Mouse (Mus musculus) MEL (cell line): ENCODE data around the gene Trpm2. TPM values are rescaled to one million over a fixed set of nuclear protein-coding genes. Genes with fewer than 3 reads are reported as not detected.

Experiments used
- DNase-seq: peaks from one replicate; pipeline ENCODE4 v3.0.0; 2011; ENCODE audit warnings: low read depth, low spot score
- H3K27ac ChIP-seq: 2 replicates; pipeline ENCODE4 v1.5.1; 2012; ENCODE audit warnings: low read depth, mild to moderate bottlenecking, control low read depth, low read length, moderate library complexity; ENCODE audit not compliant: control insufficient read depth
- H3K27me3 ChIP-seq, 2 experiments: fragments of 150-350 bp in 1 of 2; sonication (generic) in 1 of 2; 2 replicates each; pipeline ENCODE4 v1.6.1; 2012; ENCODE audit warnings: low read length in 2 of 2, mild to moderate bottlenecking in 2 of 2, improper control_type of control experiment in 1 of 2, moderate library complexity in 1 of 2; ENCODE audit not compliant: insufficient read depth in 2 of 2, control insufficient read depth in 1 of 2
- H3K36me3 ChIP-seq, 2 experiments: 2 replicates each; pipeline ENCODE4 v1.6.1; 2012 to 2014; ENCODE audit warnings: low read length in 2 of 2, improper control_type of control experiment in 1 of 2, inconsistent platforms in 1 of 2, mild to moderate bottlenecking in 1 of 2; ENCODE audit not compliant: insufficient read depth in 2 of 2, control insufficient read depth in 1 of 2
- H3K4me1 ChIP-seq, 2 experiments: fragments of 150-350 bp in 1 of 2; sonication (generic) in 1 of 2; 2 replicates each; pipeline ENCODE4 v1.6.1; 2012; ENCODE audit warnings: low read length in 2 of 2, improper control_type of control experiment in 1 of 2, mild to moderate bottlenecking in 1 of 2; ENCODE audit not compliant: insufficient read depth in 2 of 2, control insufficient read depth in 1 of 2
- H3K4me3 ChIP-seq, 2 experiments: fragments of 150-350 bp in 1 of 2; sonication (generic) in 1 of 2; 2 replicates each; pipeline ENCODE4 v1.5.1; 2012; ENCODE audit warnings: low read depth in 2 of 2, low read length in 2 of 2, mild to moderate bottlenecking in 2 of 2, moderate library complexity in 2 of 2, control low read depth in 1 of 2, improper control_type of control experiment in 1 of 2; ENCODE audit not compliant: control insufficient read depth in 1 of 2, insufficient read depth in 1 of 2
- H3K79me2 ChIP-seq: 2 replicates; pipeline ENCODE4 v1.6.1; 2012; ENCODE audit warnings: mild to moderate bottlenecking, low read length, moderate library complexity; ENCODE audit not compliant: control insufficient read depth, poor library complexity, insufficient read depth
- H3K9ac ChIP-seq: 2 replicates; pipeline ENCODE4 v1.6.1; 2012; ENCODE audit warnings: low read depth, mild to moderate bottlenecking, control low read depth, low read length, moderate library complexity; ENCODE audit not compliant: control insufficient read depth, poor library complexity, severe bottlenecking
- H3K9me3 ChIP-seq: fragments of 150-350 bp; sonication (generic); replicated peaks from 2 replicates; pipeline ENCODE4 v1.6.1; 2012; ENCODE audit warnings: mild to moderate bottlenecking, low read length, improper control_type of control experiment, moderate library complexity; ENCODE audit not compliant: insufficient read depth
- CHD1 ChIP-seq: IDR thresholded peaks from 2 replicates; pipeline ENCODE4 v1.6.1; 2012; ENCODE audit warnings: low read depth, mild to moderate bottlenecking, inconsistent platforms, low read length, improper control_type of control experiment
- CHD2 ChIP-seq: IDR thresholded peaks from 2 replicates; pipeline ENCODE4 v1.6.1; 2011; ENCODE audit warnings: low read length, improper control_type of control experiment
- CTCF ChIP-seq, 3 experiments: IDR thresholded peaks in 2 of 3; conservative IDR thresholded peaks in 1 of 3; 2 replicates each; pipeline ENCODE4 v1.5.1; 2011 to 2012; ENCODE audit warnings: low read length in 3 of 3, low read depth in 2 of 3, mild to moderate bottlenecking in 2 of 3, improper control_type of control experiment in 1 of 3, inconsistent platforms in 1 of 3, mixed read lengths in 1 of 3, moderate library complexity in 1 of 3; ENCODE audit not compliant: control insufficient read depth in 1 of 3, insufficient read depth in 1 of 3, poor library complexity in 1 of 3, severe bottlenecking in 1 of 3
- E2F4 ChIP-seq: IDR thresholded peaks from 2 replicates; pipeline ENCODE4 v1.6.1; 2011; ENCODE audit warnings: low read depth, low read length, improper control_type of control experiment, borderline replicate concordance
- EP300 ChIP-seq, 2 experiments: IDR thresholded peaks; 2 replicates each; pipeline ENCODE4 v1.6.1; 2011; ENCODE audit warnings: improper control_type of control experiment in 2 of 2, low read length in 2 of 2, low read depth in 1 of 2, mild to moderate bottlenecking in 1 of 2
- GABPA ChIP-seq: IDR thresholded peaks from 2 replicates; pipeline ENCODE4 v1.6.1; 2012; ENCODE audit warnings: low read depth, mild to moderate bottlenecking, inconsistent platforms, low read length, improper control_type of control experiment, moderate library complexity
- HCFC1 ChIP-seq: IDR thresholded peaks from 2 replicates; pipeline ENCODE4 v1.6.1; 2012; ENCODE audit warnings: low read depth, mild to moderate bottlenecking, inconsistent platforms, low read length, improper control_type of control experiment, moderate library complexity
- MAZ ChIP-seq: IDR thresholded peaks from 2 replicates; pipeline ENCODE4 v1.6.1; 2012; ENCODE audit warnings: low read depth, mild to moderate bottlenecking, inconsistent platforms, low read length, improper control_type of control experiment
- MEF2A ChIP-seq: IDR thresholded peaks from 2 replicates; pipeline ENCODE4 v1.6.1; 2014; ENCODE audit warnings: low read depth, mild to moderate bottlenecking, inconsistent platforms, low read length, improper control_type of control experiment; ENCODE audit not compliant: poor library complexity, insufficient replicate concordance, severe bottlenecking; ENCODE audit errors: extremely low read depth
- MXI1 ChIP-seq: IDR thresholded peaks from 2 replicates; pipeline ENCODE4 v1.6.1; 2011; ENCODE audit warnings: mild to moderate bottlenecking, low read depth, low read length, improper control_type of control experiment
- MYB ChIP-seq: IDR thresholded peaks from 2 replicates; pipeline ENCODE4 v1.6.1; 2011; ENCODE audit warnings: mild to moderate bottlenecking, low read depth, low read length, improper control_type of control experiment
- NELFE ChIP-seq: IDR thresholded peaks from 2 replicates; pipeline ENCODE4 v1.6.1; 2011; ENCODE audit warnings: low read depth, low read length, improper control_type of control experiment
- NRF1 ChIP-seq: IDR thresholded peaks from 2 replicates; pipeline ENCODE4 v1.6.1; 2014; ENCODE audit warnings: low read depth, mild to moderate bottlenecking, inconsistent platforms, low read length, improper control_type of control experiment, moderate library complexity; ENCODE audit not compliant: poor library complexity, insufficient read depth, severe bottlenecking
- POLR2A ChIP-seq, 2 experiments: IDR thresholded peaks; 2 replicates each; pipeline ENCODE4 v1.6.1; 2011 to 2012; ENCODE audit warnings: low read length in 2 of 2, mild to moderate bottlenecking in 2 of 2, control low read depth in 1 of 2, improper control_type of control experiment in 1 of 2, low read depth in 1 of 2, moderate library complexity in 1 of 2; ENCODE audit not compliant: control insufficient read depth in 1 of 2, insufficient read depth in 1 of 2, poor library complexity in 1 of 2
- POLR2AphosphoS2 ChIP-seq: IDR thresholded peaks from 2 replicates; pipeline ENCODE4 v1.6.1; 2011; ENCODE audit warnings: low read length, improper control_type of control experiment
- RAD21 ChIP-seq: IDR thresholded peaks from 2 replicates; pipeline ENCODE4 v1.6.1; 2011; ENCODE audit warnings: mild to moderate bottlenecking, low read depth, low read length, improper control_type of control experiment
- RCOR1 ChIP-seq: IDR thresholded peaks from 2 replicates; pipeline ENCODE4 v1.6.1; 2012; ENCODE audit warnings: low read depth, mild to moderate bottlenecking, inconsistent platforms, low read length, improper control_type of control experiment
- SIN3A ChIP-seq: IDR thresholded peaks from 2 replicates; pipeline ENCODE4 v1.6.1; 2012; ENCODE audit warnings: low read length, improper control_type of control experiment, inconsistent platforms
- TBP ChIP-seq: IDR thresholded peaks from 2 replicates; pipeline ENCODE4 v1.8.0; 2011; ENCODE audit warnings: low read depth, low read length, improper control_type of control experiment
- TCF12 ChIP-seq: IDR thresholded peaks from 2 replicates; pipeline ENCODE4 v1.6.1; 2014; ENCODE audit warnings: low read depth, mild to moderate bottlenecking, inconsistent platforms, low read length, improper control_type of control experiment, moderate library complexity
- UBTF ChIP-seq: IDR thresholded peaks from 2 replicates; pipeline ENCODE4 v1.6.1; 2012; ENCODE audit warnings: low read depth, mild to moderate bottlenecking, inconsistent platforms, low read length, improper control_type of control experiment, moderate library complexity, borderline replicate concordance; ENCODE audit not compliant: insufficient read depth
- USF2 ChIP-seq, 2 experiments: IDR thresholded peaks; 2 replicates each; pipeline ENCODE4 v1.6.1; 2011 to 2012; ENCODE audit warnings: improper control_type of control experiment in 2 of 2, low read length in 2 of 2, borderline replicate concordance in 1 of 2, inconsistent platforms in 1 of 2, low read depth in 1 of 2, mild to moderate bottlenecking in 1 of 2; ENCODE audit not compliant: insufficient read depth in 1 of 2
- ZKSCAN1 ChIP-seq: IDR thresholded peaks from 2 replicates; pipeline ENCODE4 v1.6.1; 2012; ENCODE audit warnings: low read depth, mild to moderate bottlenecking, inconsistent platforms, low read length, improper control_type of control experiment, moderate library complexity
- ZNF384 ChIP-seq: IDR thresholded peaks from 2 replicates; pipeline ENCODE4 v1.6.1; 2012; ENCODE audit warnings: low read depth, mild to moderate bottlenecking, inconsistent platforms, low read length, improper control_type of control experiment
- polyA plus RNA-seq, 2 experiments: library from polyadenylated mRNA; stranded (reverse) in 1 of 2; unstranded in 1 of 2; fragments of >175 nt in 1 of 2; fragments of >200 nt in 1 of 2; gene quantifications; 2 replicates each; pipeline versions ENCODE4 v1.2.1 to v1.2.4; 2012; ENCODE audit warnings: low replicate concordance in 2 of 2, low read depth in 1 of 2; ENCODE audit not compliant: insufficient read length in 2 of 2, insufficient read depth in 1 of 2, missing spikeins in 1 of 2
- total RNA-seq: library from RNA; depleted of rRNA; stranded (reverse); fragments of 300-350 nt; gene quantifications from 2 replicates; pipeline ENCODE4 v1.2.3, GENCODE M21; 2012

Gene Trpm2
- total and polyA plus RNA-seq, 3 experiments, result 7.8 to 18.5 TPM; not detected in 1

DNA sequence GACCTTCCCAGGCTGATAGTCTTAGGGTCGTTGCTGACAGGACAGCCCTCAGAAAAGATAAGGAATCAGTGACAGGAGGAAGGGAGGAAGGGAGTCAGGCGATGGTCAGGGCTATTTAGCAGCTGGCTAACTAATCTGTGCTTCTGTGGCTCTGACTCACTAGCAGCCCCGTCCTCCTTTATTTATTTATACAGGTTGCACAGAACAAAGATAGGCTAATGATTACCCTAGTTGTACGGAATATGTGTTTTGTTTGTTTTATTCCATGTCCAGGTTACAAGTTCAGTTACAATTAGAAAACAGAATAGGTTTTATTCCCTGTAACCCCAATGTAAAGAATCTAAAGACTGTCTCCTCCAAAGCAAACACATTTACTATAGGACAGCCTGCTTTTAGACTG, 5.3 kb upstream of the Trpm2 start:
- Histone ChIP-seq H3K4me3 (no peak overlapping the region), H3K79me2 (no peaks in the 10 kb centered on the region; the same call in 1 of the 2 replicates), H3K36me3 (peaks cover 0 to 2% of the 10 kb centered on the region in 2 experiments; a peak in 1 of 4 replicates), H3K27me3 (no peaks in the 10 kb centered on the region), H3K27ac (no peak overlapping the region), H3K9me3 (no peaks in the 10 kb centered on the region), H3K9ac (no peak overlapping the region), H3K4me1 (peaks cover 0 to 9% of the 10 kb centered on the region in 2 experiments; a peak in 2 of 4 replicates)
- no peak for TF ChIP-seq NRF1
- TF ChIP-seq ZKSCAN1, result no peak
- TF ChIP-seq ZNF384, result no peak
- no peak for TF ChIP-seq RCOR1
- TF ChIP-seq GABPA, result no peak
- no peak for TF ChIP-seq POLR2AphosphoS2
- TF ChIP-seq RAD21, result no peak
- TF ChIP-seq MEF2A, result no peak
- no peak for TF ChIP-seq MAZ
- TF ChIP-seq USF2 (IDR thresholded peaks at IDR 0.05; ENCODE audit: borderline replicate concordance in 1 of 2, insufficient read depth in 1 of 2, low read depth in 1 of 2, low read length in 2 of 2), result no peak
- TF ChIP-seq CTCF (IDR thresholded peaks at IDR 0.05 in 2 of 3, conservative IDR thresholded peaks at IDR 0.05 in 1 of 3; ENCODE audit: control insufficient read depth in 1 of 3, insufficient read depth in 1 of 3, low read depth in 2 of 3, low read length in 3 of 3, poor library complexity in 1 of 3, severe bottlenecking in 1 of 3), result no peak
- no peak for TF ChIP-seq EP300 (IDR thresholded peaks at IDR 0.05; ENCODE audit: low read depth in 1 of 2, low read length in 2 of 2)
- TF ChIP-seq CHD1, result no peak
- TF ChIP-seq POLR2A (IDR thresholded peaks at IDR 0.05; ENCODE audit: control insufficient read depth in 1 of 2, insufficient read depth in 1 of 2, low read depth in 1 of 2, low read length in 2 of 2, poor library complexity in 1 of 2), result no peak
- no peak for TF ChIP-seq CHD2
- no peak for TF ChIP-seq MYB
- DNase-seq, result no peak

- peaks cover 0 to 6% of the 10 kb centered on the region in 2 experiments; a peak in 2 of 4 replicates for H3K36me3 ChIP-seq
- no peaks in the 10 kb centered on the region for H3K9me3 ChIP-seq
- DNase-seq, result no peak
- H3K4me1 ChIP-seq, result peaks cover 5 to 17% of the 10 kb centered on the region in 2 experiments; a peak in 3 of 4 replicates
- no peak overlapping the region for H3K9ac ChIP-seq
- H3K27me3 ChIP-seq, result no peaks in the 10 kb centered on the region
- no peaks in the 10 kb centered on the region; the same call in 1 of the 2 replicates for H3K79me2 ChIP-seq
- H3K27ac ChIP-seq, result no peak overlapping the region
- TF ChIP-seq HCFC1, result no peak
- no peak for TF ChIP-seq SIN3A
- TF ChIP-seq MXI1, result no peak
- TF ChIP-seq UBTF, result no peak
- no peak for TF ChIP-seq CTCF (IDR thresholded peaks at IDR 0.05 in 2 of 3, conservative IDR thresholded peaks at IDR 0.05 in 1 of 3; ENCODE audit: control insufficient read depth in 1 of 3, insufficient read depth in 1 of 3, low read depth in 2 of 3, low read length in 3 of 3, poor library complexity in 1 of 3, severe bottlenecking in 1 of 3)
- no peak for TF ChIP-seq RAD21
- no peak for TF ChIP-seq E2F4
- no peak for TF ChIP-seq TBP
- TF ChIP-seq CHD1, result no peak
- TF ChIP-seq NELFE, result no peak
- no peak for TF ChIP-seq TCF12
- no peak for TF ChIP-seq USF2 (IDR thresholded peaks at IDR 0.05; ENCODE audit: borderline replicate concordance in 1 of 2, insufficient read depth in 1 of 2, low read depth in 1 of 2, low read length in 2 of 2)
- H3K4me3 ChIP-seq, result no peak overlapping the region
Observed at GRCm38 (mm10) chr10:77974811-77975210, 4.4 kb upstream of the Trpm2 start.
